In genomic region chr12:89848116-89848515, GRCm38 (mm10) we compare ENCODE assay signal across 14 mouse cellular contexts.
"Had no signal": no experiment of that assay in that cellular context is flagged by ENCODE, and none has a peak within 500 bp of the region (broad histone marks: within the 10 kb centered on the region; RNA-seq: fewer than 3 reads in every experiment).

No protein-coding gene starts in this region.

- H3K27ac ChIP-seq: kidney, embryonic 15.5 days; limb, embryonic 13.5 days; liver, embryonic 14.5 days; midbrain, embryonic 10.5 days; neural tube, embryonic 15.5 days had no signal

- H3K9ac ChIP-seq: kidney, embryonic 15.5 days; limb, embryonic 13.5 days; liver, embryonic 14.5 days; neural tube, embryonic 15.5 days had no signal

- H3K36me3 ChIP-seq: kidney, embryonic 15.5 days; limb, embryonic 13.5 days; midbrain, embryonic 10.5 days; neural tube, embryonic 15.5 days had no signal

- H3K4me3 ChIP-seq: kidney, embryonic 15.5 days; limb, embryonic 13.5 days; midbrain, embryonic 10.5 days; myocyte; neural tube, embryonic 15.5 days had no signal

- H3K4me2 ChIP-seq: kidney, embryonic 15.5 days; limb, embryonic 13.5 days; neural tube, embryonic 15.5 days had no signal

- H3K4me1 ChIP-seq: kidney, embryonic 15.5 days; limb, embryonic 13.5 days; midbrain, embryonic 10.5 days had no signal

- H3K9me3 ChIP-seq: kidney, embryonic 15.5 days; limb, embryonic 13.5 days; midbrain, embryonic 10.5 days; neural tube, embryonic 15.5 days had no signal

- DNase-seq: kidney, postnatal 14 days; layer of hippocampus, postnatal 36 days; lung, adult 18-20 months; lung, postnatal 36 days; midbrain, embryonic 14.5 days; right cerebral cortex, adult 18-20 months; right cerebral cortex, postnatal 25 days; thymus, postnatal 4 days had no signal

- H3K27me3 ChIP-seq: kidney, embryonic 15.5 days; limb, embryonic 13.5 days; neural tube, embryonic 15.5 days had no signal
